Mouse (Mus musculus) 3134 (cell line): ENCODE data around the gene Cdan1.

Experiments used
- DNase-seq: peaks from one replicate; pipeline ENCODE4 v3.0.0-alpha.2; 2011; ENCODE audit warnings: low spot score; ENCODE audit not compliant: insufficient read length; ENCODE audit errors: extremely low read depth

Cdan1 gene

GRCm38 (mm10) chr2:120849449-120850423 is at the start of gene Cdan1:
Gene Cdan1 (minus strand): TSS chr2:120850128.
- peak; percentile 81 for DNase-seq

- DNase-seq, result no peak
These were observed 46.4 kb upstream of the Cdan1 start for GRCm38 (mm10) chr2:120896361-120896760.

- DNase-seq, result no peak
These were observed 37.7 kb upstream of the Cdan1 start for GRCm38 (mm10) chr2:120887601-120888000.

- DNase-seq, result no peak
These were observed 23.3 kb upstream of the Cdan1 start for GRCm38 (mm10) chr2:120873192-120873591.

GRCm38 (mm10) chr2:120871447-120872336 is 21.8 kb upstream of the Cdan1 start:
- DNase-seq, result no peak

GRCm38 (mm10) chr2:120867336-120867735 is 17.4 kb upstream of the Cdan1 start:
- DNase-seq, result peak; percentile 71

- no peak for DNase-seq
These were observed 16.6 kb upstream of the Cdan1 start for GRCm38 (mm10) chr2:120866561-120866960.

GRCm38 (mm10) chr2:120863389-120863788 is 13.5 kb upstream of the Cdan1 start:
- DNase-seq, result no peak

GRCm38 (mm10) chr2:120860699-120861098 is 10.8 kb upstream of the Cdan1 start:
- no peak for DNase-seq

- no peak for DNase-seq
These were observed 8.2 kb upstream of the Cdan1 start for GRCm38 (mm10) chr2:120858131-120858530.

GRCm38 (mm10) chr2:120853151-120853550 is 3.2 kb upstream of the Cdan1 start:
- DNase-seq, result no peak

- DNase-seq, result no peak
These were observed 2.7 kb upstream of the Cdan1 start for GRCm38 (mm10) chr2:120852626-120853025.

GRCm38 (mm10) chr2:120850424-120851082 is 625 bp upstream of the Cdan1 start, which contains the start of gene Ttbk2:
Gene Ttbk2 (minus strand): TSS chr2:120850604.
- peak; percentile 95 for DNase-seq

- DNase-seq, result no peak
These were observed 4.6 kb downstream of the Cdan1 start for GRCm38 (mm10) chr2:120845280-120845679.

- no peak for DNase-seq
These were observed 5.9 kb downstream of the Cdan1 start for GRCm38 (mm10) chr2:120843990-120844389.

- DNase-seq, result no peak
These were observed 8.7 kb downstream of the Cdan1 start for GRCm38 (mm10) chr2:120841211-120841610.

- DNase-seq, result no peak
These were observed 14.8 kb downstream of the Cdan1 start for GRCm38 (mm10) chr2:120835167-120835566.

GRCm38 (mm10) chr2:120826936-120827638 is 22.8 kb downstream of the Cdan1 start:
- DNase-seq, result no peak

- DNase-seq, result no peak
These were observed 79.5 kb downstream of the Cdan1 start for GRCm38 (mm10) chr2:120770265-120770935.
